Mouse (Mus musculus) olfactory bulb, adult 2 months (tissue): ENCODE measurements around the gene Cd300lf.

ENCODE experiments used
- CTCF ChIP-seq: fragments of 200-500 bp; IDR thresholded peaks from 2 replicates; pipeline ENCODE4 v1.5.1; 2012; ENCODE audit warnings: low read depth, mild to moderate bottlenecking, low read length, moderate library complexity; ENCODE audit not compliant: insufficient read depth
- POLR2A ChIP-seq: fragments of 200-500 bp; IDR thresholded peaks from 2 replicates; pipeline ENCODE4 v1.6.1; 2012; ENCODE audit warnings: mild to moderate bottlenecking, low read depth, low read length, moderate library complexity; ENCODE audit not compliant: insufficient read depth

GRCm38 (mm10) chr11:115100741-115101140 is 33.1 kb downstream of the Cd300lf start:
- no peak for TF ChIP-seq POLR2A
- TF ChIP-seq CTCF: no peak
